Mouse (Mus musculus) liver, embryonic 14.5 days (tissue): ENCODE data around the gene Thoc6. TPM values are rescaled to one million over a fixed set of nuclear protein-coding genes. Genes with fewer than 3 reads are reported as not detected.

ENCODE experiments used
- ATAC-seq: fragments of 200-750 bp; cut with Nextera tagmentation; 2 replicates; pipeline ENCODE4 v1.8.0; 2017; ENCODE audit warnings: moderate number of reproducible peaks, mild to moderate bottlenecking, moderate library complexity; ENCODE audit not compliant: insufficient read depth
- DNase-seq, 3 experiments: peaks; one replicate each; pipeline ENCODE4 v3.0.0-alpha.2; 2012 to 2013; ENCODE audit warnings: low read depth in 3 of 3, low spot score in 3 of 3
- H3K27ac ChIP-seq: fragments of 300-500 bp; sonication (generic); 2 replicates; pipeline ENCODE4 v1.5.1; 2014; ENCODE audit warnings: moderate library complexity, mild to moderate bottlenecking, control low read depth, inconsistent platforms
- H3K27me3 ChIP-seq: fragments of 300-500 bp; sonication (generic); 2 replicates; pipeline ENCODE4 v1.6.1; 2014; ENCODE audit warnings: mild to moderate bottlenecking, low read length, moderate library complexity; ENCODE audit not compliant: control insufficient read depth, insufficient read depth
- H3K36me3 ChIP-seq: fragments of 300-500 bp; sonication (generic); replicated peaks from 2 replicates; pipeline ENCODE4 v1.6.1; 2014; ENCODE audit warnings: low read depth; ENCODE audit not compliant: control insufficient read depth, insufficient read depth
- H3K4me1 ChIP-seq, 2 experiments: fragments of 200-500 bp in 1 of 2; fragments of 300-500 bp in 1 of 2; sonication (generic) in 1 of 2; replicated peaks; 2 replicates each; pipeline ENCODE4 v1.6.1; 2012 to 2014; ENCODE audit warnings: antibody characterized with exemption in 1 of 2, inconsistent platforms in 1 of 2, low read length in 1 of 2; ENCODE audit not compliant: control insufficient read depth in 2 of 2, insufficient read depth in 2 of 2
- H3K4me2 ChIP-seq: fragments of 300-500 bp; sonication (generic); 2 replicates; pipeline ENCODE4 v1.6.1; 2014; ENCODE audit warnings: low read depth, mild to moderate bottlenecking, control low read depth, moderate library complexity
- H3K4me3 ChIP-seq, 2 experiments: fragments of 200-500 bp in 1 of 2; fragments of 300-500 bp in 1 of 2; sonication (generic) in 1 of 2; 2 replicates each; pipeline ENCODE4 v1.5.1; 2012 to 2014; ENCODE audit warnings: low read depth in 2 of 2, low read length in 2 of 2, mild to moderate bottlenecking in 2 of 2, control low read depth in 1 of 2, inconsistent platforms in 1 of 2, moderate library complexity in 1 of 2; ENCODE audit not compliant: insufficient read depth in 1 of 2
- H3K9ac ChIP-seq: fragments of 300-500 bp; sonication (generic); replicated peaks from 2 replicates; pipeline ENCODE4 v1.6.1; 2014; ENCODE audit warnings: mild to moderate bottlenecking, control low read depth, moderate library complexity
- H3K9me3 ChIP-seq: fragments of 300-500 bp; sonication (generic); 2 replicates; pipeline ENCODE4 v1.6.1; 2016; ENCODE audit warnings: low read length, mixed read lengths; ENCODE audit not compliant: control insufficient read depth
- CTCF ChIP-seq: IDR thresholded peaks from 2 replicates; pipeline ENCODE4 v1.5.1; 2016; ENCODE audit warnings: antibody characterized with exemption, low read depth, control low read depth
- EP300 ChIP-seq: IDR thresholded peaks from 2 replicates; pipeline ENCODE4 v1.6.1; 2016; ENCODE audit warnings: antibody characterized with exemption, low read depth
- WGBS: fragments of 180-500 bp; shearing (Covaris S2); extraction: QIAGEN DNeasy Blood & Tissue Kit; methylation state at CpG from one replicate; pipeline ENCODE4 v1.1.7; 2014; ENCODE audit not compliant: insufficient replicate concordance; 5-methylcytosine and 5-hydroxymethylcytosine counted together
- polyA plus RNA-seq, 2 experiments: library from polyadenylated mRNA; depleted of rRNA in 1 of 2; stranded (reverse) in 1 of 2; unstranded in 1 of 2; fragments of >200 nt; fragmentation: Nextera tagmentation in 1 of 2; extraction: Ambion mirVana in 1 of 2; gene quantifications; 2 replicates each; pipeline versions ENCODE4 v1.2.1 to v1.2.3; 2012 to 2014

The Thoc6 gene
- polyA plus RNA-seq, 2 experiments, result 17.2 to 21.5 TPM

- 19% methylated on average over 15 of the region's 15 CpGs for WGBS
- Histone ChIP-seq H3K4me3 (no peak overlapping the region), H3K27me3 (peaks cover 57% of the 10 kb centered on the region), H3K9me3 (no peaks in the 10 kb centered on the region), H3K27ac (no peak overlapping the region), H3K4me1 (0 out of 4 replicates have a peak, but pooled peaks cover 0 to 2% of the 10 kb centered on the region in 2 experiments), H3K4me2 (no peak overlapping the region), H3K9ac (no peak overlapping the region), H3K36me3 (no peaks in the 10 kb centered on the region)
- DNase-seq, result no peak
- TF ChIP-seq EP300 (no peak), CTCF (no peak)
- ATAC-seq, result no peak
Measured at GRCm38 (mm10) chr17:23683226-23683625, 9.5 kb upstream of the Thoc6 start.

- H3K27me3 ChIP-seq, result peaks cover 62% of the 10 kb centered on the region
- H3K4me3 ChIP-seq, result no peak overlapping the region
- H3K4me2 ChIP-seq, result no peak overlapping the region
- H3K9ac ChIP-seq, result no peak overlapping the region
- H3K9me3 ChIP-seq, result no peaks in the 10 kb centered on the region
- 47% methylated on average over 3 of the region's 3 CpGs for WGBS
- no peaks in the 10 kb centered on the region for H3K36me3 ChIP-seq
- DNase-seq (no peak), ATAC-seq (no peak)
- TF ChIP-seq EP300, result no peak
- no peak for TF ChIP-seq CTCF
- H3K4me1 ChIP-seq, result peaks cover 2 to 4% of the 10 kb centered on the region in 2 experiments; a peak in 2 of 4 replicates
- H3K27ac ChIP-seq, result no peak overlapping the region
Measured at GRCm38 (mm10) chr17:23682530-23682929, 8.8 kb upstream of the Thoc6 start.

GRCm38 (mm10) chr17:23682092-23682491, 8.4 kb upstream of the Thoc6 start:
- no peak overlapping the region for H3K4me2 ChIP-seq
- peaks cover 65% of the 10 kb centered on the region for H3K27me3 ChIP-seq
- 34% methylated on average over 4 of the region's 4 CpGs for WGBS

GRCm38 (mm10) chr17:23681086-23681485, 7.4 kb upstream of the Thoc6 start:
- DNase-seq, result no peak
- no peak overlapping the region for H3K27ac ChIP-seq
- no peak overlapping the region for H3K4me2 ChIP-seq
- TF ChIP-seq EP300 (no peak), CTCF (no peak)
- no peaks in the 10 kb centered on the region for H3K36me3 ChIP-seq
- no peak overlapping the region for H3K9ac ChIP-seq
- 48% methylated on average over 10 of the region's 10 CpGs for WGBS
- H3K27me3 ChIP-seq, result peaks cover 74% of the 10 kb centered on the region
- ATAC-seq, result no peak
- H3K4me3 ChIP-seq, result no peak overlapping the region
- H3K4me1 ChIP-seq, result peaks cover 2 to 7% of the 10 kb centered on the region in 2 experiments; a peak in 2 of 4 replicates
- no peaks in the 10 kb centered on the region for H3K9me3 ChIP-seq

More at GRCm38 (mm10) chr17:23682092-23682491, 8.4 kb upstream of the Thoc6 start:
- Histone ChIP-seq H3K4me1 (peaks cover 2 to 5% of the 10 kb centered on the region in 2 experiments; a peak in 2 of 4 replicates), H3K36me3 (no peaks in the 10 kb centered on the region), H3K9ac (no peak overlapping the region), H3K4me3 (no peak overlapping the region), H3K27ac (no peak overlapping the region), H3K9me3 (no peaks in the 10 kb centered on the region)
- TF ChIP-seq CTCF, result no peak
- TF ChIP-seq EP300, result no peak
- no peak for ATAC-seq
- no peak for DNase-seq

GRCm38 (mm10) chr17:23680336-23680735, 6.7 kb upstream of the Thoc6 start:
- TF ChIP-seq EP300 (no peak), CTCF (no peak)
- ATAC-seq (no peak), DNase-seq (no peak)
- Histone ChIP-seq H3K4me1 (peaks cover 2 to 12% of the 10 kb centered on the region in 2 experiments; a peak in 2 of 4 replicates), H3K27me3 (peaks cover 76% of the 10 kb centered on the region), H3K4me2 (no peak overlapping the region), H3K9me3 (no peaks in the 10 kb centered on the region), H3K36me3 (no peaks in the 10 kb centered on the region), H3K9ac (no peak overlapping the region), H3K4me3 (no peak overlapping the region), H3K27ac (no peak overlapping the region)
- WGBS, result 36% methylated on average over 9 of the region's 9 CpGs
